28 mouse cellular contexts compared by ENCODE assay signal in genomic region chr3:138836937-138837336, GRCm38 (mm10).
A peak's percentile ranks its signal among the peaks of the same experiment; 100 is the strongest.
DNase-seq lines count a peak whose midpoint lies in the region; ATAC-seq and TF ChIP-seq lines count a peak whose summit lies in the region.
"Had no signal": no experiment of that assay in that cellular context is flagged by ENCODE, and none has a peak within 500 bp of the region (broad histone marks: within the 10 kb centered on the region; RNA-seq: fewer than 3 reads in every experiment).

No protein-coding gene starts in this region.

- H3K79me2 ChIP-seq in heart, adult 2 months (replicated peaks; ENCODE audit: control insufficient read depth, insufficient read depth, low read length): no peaks in the 10 kb centered on the region

- TF ChIP-seq POLR2A in heart, adult 2 months (IDR thresholded peaks at IDR 0.05; ENCODE audit: insufficient read depth, low read depth, low read length): no peak

- 65% methylated on average over 5 of the region's 5 CpGs for WGBS in heart, adult 2 months
- 50% methylated on average over 5 of the region's 5 CpGs for WGBS in kidney, postnatal 0 days
- WGBS in kidney, embryonic 14.5 days: 59% methylated on average over 5 of the region's 5 CpGs
- 71% methylated on average over 5 of the region's 5 CpGs for WGBS in midbrain, postnatal 0 days
- 72% methylated on average over 5 of the region's 5 CpGs for WGBS in midbrain, embryonic 15.5 days
- WGBS in kidney, embryonic 15.5 days: 56% methylated on average over 5 of the region's 5 CpGs

- H3K27me3 ChIP-seq in heart, adult 2 months (ENCODE audit: control insufficient read depth, insufficient read depth, low read length): no peaks in the 10 kb centered on the region
- H3K27me3 ChIP-seq in kidney, postnatal 0 days (ENCODE audit: insufficient read depth, low read length): no peaks in the 10 kb centered on the region
- no peaks in the 10 kb centered on the region for H3K27me3 ChIP-seq in kidney, embryonic 14.5 days (ENCODE audit: control insufficient read depth, insufficient read depth, low read length)
- H3K27me3 ChIP-seq in midbrain, postnatal 0 days (ENCODE audit: insufficient read depth, low read length): no peaks in the 10 kb centered on the region
- no peaks in the 10 kb centered on the region for H3K27me3 ChIP-seq in midbrain, embryonic 15.5 days (replicated peaks)
- H3K27me3 ChIP-seq in kidney, embryonic 15.5 days: no peaks in the 10 kb centered on the region
- H3K27me3 ChIP-seq: heart, embryonic 15.5 days; megakaryocyte, embryonic 14.5 days; midbrain, embryonic 12.5 days had no signal

- peak; percentile 43 for TF ChIP-seq CTCF in heart, adult 2 months (IDR thresholded peaks at IDR 0.05)
- TF ChIP-seq CTCF in kidney, postnatal 0 days (IDR thresholded peaks at IDR 0.05; ENCODE audit: low read depth): peak; percentile 51
- TF ChIP-seq CTCF in midbrain, postnatal 0 days (IDR thresholded peaks at IDR 0.05): peak; percentile 48

- H3K36me3 ChIP-seq in heart, adult 2 months (ENCODE audit: control insufficient read depth, insufficient read depth, low read length): no peaks in the 10 kb centered on the region
- H3K36me3 ChIP-seq in kidney, postnatal 0 days (ENCODE audit: insufficient read depth, low read length): no peaks in the 10 kb centered on the region
- H3K36me3 ChIP-seq in kidney, embryonic 14.5 days (ENCODE audit: control insufficient read depth, insufficient read depth, low read length): no peaks in the 10 kb centered on the region
- H3K36me3 ChIP-seq in midbrain, postnatal 0 days (ENCODE audit: insufficient read depth, low read length): no peaks in the 10 kb centered on the region
- H3K36me3 ChIP-seq in midbrain, embryonic 15.5 days (replicated peaks): no peaks in the 10 kb centered on the region
- no peaks in the 10 kb centered on the region for H3K36me3 ChIP-seq in kidney, embryonic 15.5 days
- H3K36me3 ChIP-seq: heart, embryonic 15.5 days; midbrain, embryonic 12.5 days had no signal

- no peak overlapping the region for H3K4me3 ChIP-seq in heart, adult 2 months
- H3K4me3 ChIP-seq in kidney, postnatal 0 days (replicated peaks; ENCODE audit: low read depth, low read length): no peak overlapping the region
- H3K4me3 ChIP-seq in kidney, embryonic 14.5 days (ENCODE audit: low read length): no peak overlapping the region
- H3K4me3 ChIP-seq in midbrain, postnatal 0 days (ENCODE audit: low read depth, low read length): no peak overlapping the region
- no peak overlapping the region for H3K4me3 ChIP-seq in midbrain, embryonic 15.5 days
- H3K4me3 ChIP-seq in kidney, embryonic 15.5 days (replicated peaks): no peak overlapping the region
- H3K4me3 ChIP-seq: heart, embryonic 15.5 days; megakaryocyte, embryonic 14.5 days; midbrain, embryonic 12.5 days had no signal

- intact Hi-C loops in heart, adult 2 months (cut with DNase I): loop anchor here (5.0 kb wide), 1 partner anchor 95 kb away; the partner anchor contains the start of gene Tspan5

- H3K4me1 ChIP-seq in heart, adult 2 months (ENCODE audit: control insufficient read depth, insufficient read depth, low read length): peaks cover 2% of the 10 kb centered on the region; the same call in 1 of the 2 replicates
- no peaks in the 10 kb centered on the region; the same call in 1 of the 2 replicates for H3K4me1 ChIP-seq in kidney, postnatal 0 days (replicated peaks; ENCODE audit: insufficient read depth, low read length)
- peaks cover 18% of the 10 kb centered on the region for H3K4me1 ChIP-seq in kidney, embryonic 14.5 days (ENCODE audit: control insufficient read depth, insufficient read depth, low read length)
- H3K4me1 ChIP-seq in midbrain, postnatal 0 days (ENCODE audit: insufficient read depth, low read length): peaks cover 10% of the 10 kb centered on the region; the same call in 1 of the 2 replicates
- peaks cover 26% of the 10 kb centered on the region for H3K4me1 ChIP-seq in midbrain, embryonic 15.5 days
- peaks cover 38% of the 10 kb centered on the region for H3K4me1 ChIP-seq in kidney, embryonic 15.5 days
- H3K4me1 ChIP-seq: heart, embryonic 15.5 days; megakaryocyte, embryonic 14.5 days had no signal

- no peak overlapping the region for H3K9ac ChIP-seq in heart, adult 2 months (ENCODE audit: low read depth, low read length)
- no peak overlapping the region for H3K9ac ChIP-seq in kidney, postnatal 0 days (ENCODE audit: low read depth, low read length)
- no peak overlapping the region for H3K9ac ChIP-seq in kidney, embryonic 14.5 days (ENCODE audit: low read depth, low read length)
- H3K9ac ChIP-seq in midbrain, postnatal 0 days (replicated peaks; ENCODE audit: low read length, poor library complexity, severe bottlenecking): no peak overlapping the region
- no peak overlapping the region for H3K9ac ChIP-seq in midbrain, embryonic 15.5 days
- H3K9ac ChIP-seq in kidney, embryonic 15.5 days: no peak overlapping the region
- H3K9ac ChIP-seq: heart, embryonic 15.5 days; hindbrain, embryonic 14.5 days; liver, embryonic 14.5 days; midbrain, embryonic 12.5 days had no signal

- no peak overlapping the region for H3K27ac ChIP-seq in heart, adult 2 months
- H3K27ac ChIP-seq in kidney, postnatal 0 days: no peak overlapping the region
- H3K27ac ChIP-seq in kidney, embryonic 14.5 days (ENCODE audit: low read depth, low read length): no peak overlapping the region
- no peak overlapping the region for H3K27ac ChIP-seq in midbrain, postnatal 0 days (ENCODE audit: low read depth, low read length)
- H3K27ac ChIP-seq in midbrain, embryonic 15.5 days: no peak overlapping the region
- H3K27ac ChIP-seq in kidney, embryonic 15.5 days: no peak overlapping the region
- H3K27ac ChIP-seq: heart, embryonic 15.5 days; hindbrain, embryonic 14.5 days; liver, embryonic 14.5 days; midbrain, embryonic 12.5 days had no signal

- no peak for ATAC-seq in kidney, postnatal 0 days (replicated peaks; ENCODE audit: low FRiP score, low read depth)
- ATAC-seq in kidney, embryonic 14.5 days (ENCODE audit: low FRiP score, low TSS enrichment): no peak
- ATAC-seq in midbrain, postnatal 0 days (ENCODE audit: low FRiP score): no peak
- ATAC-seq in midbrain, embryonic 15.5 days (replicated peaks): no peak
- no peak for ATAC-seq in kidney, embryonic 15.5 days (replicated peaks; ENCODE audit: low FRiP score)
- ATAC-seq: CD4-positive, CD25-positive, alpha-beta regulatory T cell, adult 4 months; forebrain, embryonic 14.5 days; inflammation-experienced regulatory T-cells, adult 6 months had no signal

- TF ChIP-seq EP300 in heart, adult 2 months (IDR thresholded peaks at IDR 0.05; ENCODE audit: insufficient read depth, low read depth, low read length): no peak

- no peak for DNase-seq in heart, adult 2 months
- no peak for DNase-seq in heart, adult 9 months (ENCODE audit: low spot score in 2 of 2)
- peak; percentile 63 for DNase-seq in kidney, postnatal 0 days (ENCODE audit: low spot score)
- no peak for DNase-seq in midbrain, postnatal 0 days (ENCODE audit: low spot score)
- DNase-seq in cerebellum, postnatal 14 days: no peak
- DNase-seq: adrenal gland, postnatal 10 days; cerebellum, adult 8-10 months; heart, postnatal 36 days; kidney, adult 2 months; kidney, postnatal 25 days; layer of hippocampus, postnatal 36 days; liver; lung, adult 2 months; lung, postnatal 4 days; retina, postnatal 1 day; right cerebral cortex, postnatal 14 days; thymus, postnatal 14 days had no signal

- H3K9me3 ChIP-seq in kidney, postnatal 0 days (replicated peaks; ENCODE audit: low read length): no peaks in the 10 kb centered on the region
- H3K9me3 ChIP-seq in kidney, embryonic 14.5 days (ENCODE audit: control insufficient read depth, low read length): no peaks in the 10 kb centered on the region
- no peaks in the 10 kb centered on the region for H3K9me3 ChIP-seq in midbrain, postnatal 0 days (ENCODE audit: low read length)
- no peaks in the 10 kb centered on the region for H3K9me3 ChIP-seq in midbrain, embryonic 15.5 days
- no peaks in the 10 kb centered on the region for H3K9me3 ChIP-seq in kidney, embryonic 15.5 days (replicated peaks)
- H3K9me3 ChIP-seq: heart, embryonic 15.5 days; megakaryocyte, embryonic 14.5 days; midbrain, embryonic 12.5 days had no signal

- H3K4me2 ChIP-seq in kidney, postnatal 0 days (ENCODE audit: low read length): no peak overlapping the region
- H3K4me2 ChIP-seq in kidney, embryonic 14.5 days (replicated peaks; ENCODE audit: low read depth, low read length): no peak overlapping the region
- H3K4me2 ChIP-seq in midbrain, postnatal 0 days (ENCODE audit: low read depth, low read length, poor library complexity, severe bottlenecking): no peak overlapping the region
- no peak overlapping the region for H3K4me2 ChIP-seq in midbrain, embryonic 15.5 days
- H3K4me2 ChIP-seq in kidney, embryonic 15.5 days: no peak overlapping the region
- H3K4me2 ChIP-seq: heart, embryonic 15.5 days; hindbrain, embryonic 14.5 days; midbrain, embryonic 12.5 days had no signal
